Mouse (Mus musculus) ES-E14 (cell line): ENCODE measurements around the gene Best2. TPM values are rescaled to one million over a fixed set of nuclear protein-coding genes. Genes with fewer than 3 reads are reported as not detected.

ENCODE experiments used
- DNase-seq: peaks from one replicate; pipeline ENCODE4 v3.0.0-alpha.2; 2013; ENCODE audit warnings: low read depth, low spot score
- H3K27ac ChIP-seq: 2 replicates; pipeline ENCODE4 v1.5.1; 2012; ENCODE audit warnings: low read depth, mild to moderate bottlenecking, low read length, moderate library complexity, mixed read lengths; ENCODE audit not compliant: poor library complexity, insufficient read depth, severe bottlenecking
- H3K36me3 ChIP-seq: 2 replicates; pipeline ENCODE4 v1.6.1; 2012; ENCODE audit warnings: mild to moderate bottlenecking, low read length, moderate library complexity, mixed read lengths; ENCODE audit not compliant: control insufficient read depth, poor library complexity, insufficient read depth, severe bottlenecking
- H3K4me1 ChIP-seq, 2 experiments: fragments of 150-350 bp in 1 of 2; sonication (generic) in 1 of 2; 2 replicates each; pipeline ENCODE4 v1.6.1; 2012; ENCODE audit warnings: low read length in 2 of 2, mild to moderate bottlenecking in 1 of 2, mixed read lengths in 1 of 2; ENCODE audit not compliant: control insufficient read depth in 2 of 2, insufficient read depth in 2 of 2, poor library complexity in 1 of 2
- H3K4me3 ChIP-seq, 2 experiments: fragments of 150-350 bp in 1 of 2; sonication (generic) in 1 of 2; 2 replicates each; pipeline ENCODE4 v1.5.1; 2012; ENCODE audit warnings: low read length in 2 of 2, low read depth in 1 of 2, mild to moderate bottlenecking in 1 of 2, mixed read lengths in 1 of 2; ENCODE audit not compliant: insufficient read depth in 1 of 2, poor library complexity in 1 of 2, severe bottlenecking in 1 of 2
- H3K9ac ChIP-seq: 2 replicates; pipeline ENCODE4 v1.6.1; 2012; ENCODE audit warnings: low read depth, mild to moderate bottlenecking, low read length, mixed read lengths; ENCODE audit not compliant: poor library complexity, insufficient read depth, severe bottlenecking
- H3K9me3 ChIP-seq: fragments of 150-350 bp; sonication (generic); 2 replicates; pipeline ENCODE4 v1.6.1; 2012; ENCODE audit warnings: low read depth, mild to moderate bottlenecking, low read length; ENCODE audit not compliant: control insufficient read depth, insufficient read depth
- CHD2 ChIP-seq: IDR thresholded peaks from 2 replicates; pipeline ENCODE4 v1.6.1; 2014; ENCODE audit warnings: mild to moderate bottlenecking, low read depth, low read length, inconsistent platforms
- HCFC1 ChIP-seq: IDR thresholded peaks from 2 replicates; pipeline ENCODE4 v1.6.1; 2012; ENCODE audit warnings: low read length, inconsistent platforms, borderline replicate concordance; ENCODE audit not compliant: insufficient read depth
- MAFK ChIP-seq: IDR thresholded peaks from 2 replicates; pipeline ENCODE4 v1.6.1; 2014; ENCODE audit warnings: mild to moderate bottlenecking, low read depth, low read length, inconsistent platforms; ENCODE audit not compliant: insufficient read depth
- ZC3H11A ChIP-seq: IDR thresholded peaks from 2 replicates; pipeline ENCODE4 v1.6.1; 2012; ENCODE audit warnings: low read depth, mild to moderate bottlenecking, inconsistent platforms, low read length, borderline replicate concordance
- ZNF384 ChIP-seq: IDR thresholded peaks from 2 replicates; pipeline ENCODE4 v1.6.1; 2012; ENCODE audit warnings: low read depth, low read length, inconsistent platforms
- in situ Hi-C, 2 experiments: fragments of 600-800 bp; cut with MboI; formaldehyde crosslinking; loops; one replicate each; pipeline ENCODE4 v1.15.1; 2025; ENCODE audit warnings: low sequenced_read_pairs in 2 of 2, inconsistent platforms in 1 of 2; ENCODE audit not compliant: unreplicated experiment in 2 of 2
- total RNA-seq: library from RNA; depleted of rRNA; stranded (reverse); fragments of 300-350 nt; gene quantifications from 2 replicates; pipeline ENCODE4 v1.2.3, GENCODE M21; 2012

Gene Best2
- total RNA-seq, 1 experiment = 0.22 TPM

DNA sequence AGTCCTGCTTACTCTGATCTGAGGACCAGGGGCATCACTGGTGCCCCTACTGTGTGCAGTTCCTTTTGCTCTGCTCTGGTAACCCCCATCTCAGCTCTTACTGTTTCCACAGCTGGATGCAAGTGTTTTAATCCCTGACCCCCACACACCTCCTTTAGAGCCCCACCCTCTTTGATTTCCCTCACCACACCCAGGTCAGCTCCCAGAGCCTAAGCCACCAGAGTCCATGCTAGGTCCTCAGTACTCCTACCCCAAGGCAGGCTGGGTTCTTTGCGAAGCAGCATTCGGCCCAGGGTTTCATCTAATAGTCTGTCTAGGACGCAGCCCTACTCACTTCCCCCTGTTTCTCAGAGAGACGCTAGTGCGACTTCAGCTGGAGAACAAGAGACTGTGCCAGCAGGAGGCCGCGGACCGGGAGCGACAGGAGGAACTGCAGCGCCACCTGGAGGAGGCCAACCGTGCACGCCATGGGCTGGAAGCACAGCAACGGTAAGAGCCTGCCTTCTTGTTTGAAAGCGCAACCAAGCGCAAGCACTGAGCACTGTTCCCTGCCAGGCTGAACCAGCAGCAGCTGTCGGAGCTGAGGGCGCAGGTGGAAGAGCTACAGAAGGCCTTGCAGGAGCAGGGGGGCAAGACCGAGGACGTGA is 16.6 kb downstream of the Best2 start:
- no peaks in the 10 kb centered on the region for H3K9me3 ChIP-seq
- peak overlapping the region; percentile 62 for H3K9ac ChIP-seq
- TF ChIP-seq ZNF384 = no peak
- TF ChIP-seq HCFC1 = no peak; the same call in 1 of the 2 replicates
- TF ChIP-seq CHD2 = no peak
- TF ChIP-seq MAFK = no peak
- TF ChIP-seq ZC3H11A = no peak
- no peak overlapping the region for H3K27ac ChIP-seq
- H3K36me3 ChIP-seq = peaks cover 44% of the 10 kb centered on the region
- peaks cover 0 to 24% of the 10 kb centered on the region in 2 experiments; a peak in 3 of 4 replicates for H3K4me1 ChIP-seq
- peak; percentile 93 for DNase-seq
- in situ Hi-C loops = no loop called here
- peak overlapping the region; percentile 24 to 47; a peak in 3 of 4 replicates for H3K4me3 ChIP-seq

DNA sequence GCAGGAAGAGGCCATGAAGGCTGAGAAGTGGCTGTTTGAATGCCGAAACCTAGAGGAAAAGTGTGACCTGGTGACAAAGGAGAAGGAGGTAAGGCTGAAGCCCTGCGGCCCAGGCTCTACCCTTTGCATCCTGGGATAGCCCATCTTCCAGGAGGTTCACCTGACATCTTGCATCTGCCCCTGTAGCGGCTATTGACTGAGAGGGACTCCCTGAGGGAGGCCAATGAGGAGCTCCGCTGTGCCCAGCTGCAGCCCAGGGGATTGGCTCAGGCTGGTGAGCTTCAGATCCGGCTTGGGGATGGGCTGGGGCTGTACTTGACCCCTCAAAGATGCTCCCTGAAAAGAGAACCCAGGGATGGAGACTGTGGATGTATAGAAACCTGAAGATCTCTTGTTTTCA is 17.4 kb downstream of the Best2 start:
- TF ChIP-seq HCFC1 (no peak), ZC3H11A (no peak), MAFK (no peak), CHD2 (no peak), ZNF384 (no peak)
- Histone ChIP-seq H3K27ac (no peak overlapping the region), H3K4me1 (peaks cover 0 to 17% of the 10 kb centered on the region in 2 experiments; a peak in 3 of 4 replicates), H3K9ac (no peak overlapping the region), H3K9me3 (no peaks in the 10 kb centered on the region), H3K4me3 (no peak overlapping the region), H3K36me3 (peaks cover 37% of the 10 kb centered on the region)
- no peak for DNase-seq
- in situ Hi-C loops = no loop called here

DNA sequence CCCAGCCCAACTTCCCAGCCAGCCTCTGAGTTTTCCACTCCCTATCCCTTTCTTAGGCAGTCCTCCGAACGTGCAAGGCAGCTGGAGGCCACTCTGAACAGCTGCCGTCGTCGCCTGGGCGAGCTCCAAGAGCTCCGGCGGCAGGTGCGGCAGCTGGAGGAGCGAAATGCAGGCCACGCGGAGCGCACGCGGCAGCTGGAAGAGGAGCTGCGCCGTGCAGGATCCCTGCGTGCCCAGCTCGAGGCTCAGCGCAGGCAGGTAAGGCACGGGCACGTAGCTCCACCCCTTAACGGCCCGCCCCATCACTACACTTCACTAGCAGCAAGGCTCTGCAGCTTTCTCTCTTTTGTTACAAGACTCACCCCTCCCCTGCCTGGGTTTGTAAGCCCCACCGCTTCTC is 18.7 kb downstream of the Best2 start:
- peaks cover 0 to 15% of the 10 kb centered on the region in 2 experiments; a peak in 3 of 4 replicates for H3K4me1 ChIP-seq
- peaks cover 34% of the 10 kb centered on the region for H3K36me3 ChIP-seq
- no peak for TF ChIP-seq ZC3H11A
- TF ChIP-seq MAFK = no peak
- TF ChIP-seq ZNF384 = no peak
- TF ChIP-seq CHD2 = no peak
- no peak for TF ChIP-seq HCFC1
- no peak for DNase-seq
- in situ Hi-C loops = no loop called here
- H3K4me3 ChIP-seq = peak overlapping the region in 1 of 2 experiments; percentile 32; a peak in 2 of 4 replicates
- no peaks in the 10 kb centered on the region for H3K9me3 ChIP-seq
- H3K9ac ChIP-seq = peak overlapping the region; percentile 71; the same call in 1 of the 2 replicates
- no peak overlapping the region for H3K27ac ChIP-seq

DNA sequence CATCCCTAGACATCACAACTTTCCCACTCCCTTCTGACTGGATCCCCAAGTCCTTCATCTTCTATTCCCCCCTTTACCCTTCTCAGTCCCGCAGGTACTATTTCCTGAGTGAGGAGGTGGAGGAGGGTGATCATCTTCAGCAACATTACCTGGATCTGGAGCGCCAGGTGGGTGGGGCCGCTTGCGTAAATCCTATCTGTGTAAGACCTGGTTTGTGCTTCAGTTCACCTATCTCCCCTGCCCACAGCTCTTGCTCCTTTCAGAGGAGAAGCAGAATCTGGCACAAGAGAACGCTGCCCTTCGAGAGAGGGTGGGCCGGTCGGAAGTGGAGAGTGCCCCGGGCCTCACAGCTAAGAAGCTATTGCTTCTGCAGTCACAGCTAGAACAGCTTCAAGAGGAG is 20.0 kb downstream of the Best2 start:
- H3K9ac ChIP-seq = no peak overlapping the region
- no peaks in the 10 kb centered on the region for H3K9me3 ChIP-seq
- no peak for DNase-seq
- TF ChIP-seq CHD2 = no peak
- TF ChIP-seq MAFK = no peak
- no peak for TF ChIP-seq ZNF384
- TF ChIP-seq HCFC1 = no peak
- no peak for TF ChIP-seq ZC3H11A
- H3K4me3 ChIP-seq = no peak overlapping the region
- H3K27ac ChIP-seq = no peak overlapping the region
- in situ Hi-C loops = no loop called here
- H3K4me1 ChIP-seq = peaks cover 0 to 15% of the 10 kb centered on the region in 2 experiments; a peak in 3 of 4 replicates
- peaks cover 32% of the 10 kb centered on the region for H3K36me3 ChIP-seq
